Mouse (Mus musculus): ENCODE results near the gene Smg9. TPM values are rescaled to one million over a fixed set of nuclear protein-coding genes. Genes with fewer than 3 reads are reported as not detected.
"Not testable (repeated sequence)": the region's sequence is repeated elsewhere in the genome, so short reads cannot be mapped to it uniquely, and the experiment has no call there.

Gene Smg9
- polyA plus RNA-seq, 1 experiment from 2014 or later: 38.2 TPM

DNA sequence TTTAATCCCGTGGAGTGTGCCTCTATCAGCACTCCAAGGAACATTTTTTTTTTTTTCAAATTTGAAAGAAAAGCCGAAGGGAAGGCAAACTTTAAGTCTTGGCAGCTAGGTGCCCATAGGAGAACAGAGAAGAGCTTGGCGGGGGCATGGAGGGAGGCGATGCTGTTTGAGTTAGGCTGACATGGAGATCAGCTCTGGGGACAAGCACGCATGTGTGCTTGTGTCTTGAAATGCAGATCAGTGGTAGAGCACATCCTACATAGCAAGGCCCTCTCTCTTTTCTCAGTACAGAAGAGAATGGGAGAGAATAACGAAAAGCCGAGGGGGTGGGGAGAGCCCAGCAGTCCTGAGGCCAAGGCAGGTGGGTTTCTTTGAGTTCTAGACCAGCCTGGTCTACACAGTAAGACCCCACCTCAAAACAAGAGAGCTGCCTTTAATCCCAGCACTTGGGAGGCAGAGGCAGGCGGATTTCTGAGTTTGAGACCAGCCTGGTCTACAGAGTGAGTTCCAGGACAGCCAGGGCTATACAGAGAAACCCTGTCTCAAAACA, 980 bp upstream of the Smg9 start:
- ATAC-seq: no peak

GRCm38 (mm10) chr7:24400082-24400452, 648 bp downstream of the Smg9 start:
- peak; percentile 18 for ATAC-seq
- H3K4me3 ChIP-seq (ENCODE audit: low read length): peak overlapping the region; percentile 64
- WGBS: 11% methylated on average over 3 of the region's 3 CpGs

More for the DNA sequence above, 980 bp upstream of the Smg9 start:
- Histone ChIP-seq H3K9ac (ENCODE audit: low read depth, low read length) (no peak overlapping the region), H3K9me3 (ENCODE audit: control insufficient read depth, low read length) (no peaks in the 10 kb centered on the region), H3K4me2 (ENCODE audit: low read length) (no peak overlapping the region), H3K4me1 (ENCODE audit: control insufficient read depth, insufficient read depth, low read depth, low read length) (peaks cover 11% of the 10 kb centered on the region), H3K27me3 (replicated peaks; ENCODE audit: control insufficient read depth, insufficient read depth, low read length) (no peaks in the 10 kb centered on the region), H3K4me3 (ENCODE audit: low read length) (no peak overlapping the region), H3K36me3 (ENCODE audit: control insufficient read depth, insufficient read depth, low read length) (no peaks in the 10 kb centered on the region), H3K27ac (ENCODE audit: low read depth, low read length) (no peak overlapping the region)
- 98% methylated on average over 8 of the region's 8 CpGs for WGBS

GRCm38 (mm10) chr7:24400489-24400888, 1.1 kb downstream of the Smg9 start:
- WGBS: 94% methylated on average over 4 of the region's 4 CpGs
- not testable (repeated sequence) for H3K27me3 ChIP-seq (replicated peaks; ENCODE audit: control insufficient read depth, insufficient read depth, low read length); ATAC-seq; H3K36me3 ChIP-seq (ENCODE audit: control insufficient read depth, insufficient read depth, low read length); H3K27ac ChIP-seq (ENCODE audit: low read depth, low read length); H3K9ac ChIP-seq (ENCODE audit: low read depth, low read length); H3K9me3 ChIP-seq (ENCODE audit: control insufficient read depth, low read length)
- Histone ChIP-seq H3K4me2 (ENCODE audit: low read length) (peak overlapping the region; percentile 71), H3K4me1 (ENCODE audit: control insufficient read depth, insufficient read depth, low read depth, low read length) (peaks cover 11% of the 10 kb centered on the region), H3K4me3 (ENCODE audit: low read length) (peak overlapping the region; percentile 64)

More at GRCm38 (mm10) chr7:24400082-24400452, 648 bp downstream of the Smg9 start:
- Histone ChIP-seq H3K27ac (ENCODE audit: low read depth, low read length) (peak overlapping the region; percentile 97), H3K4me2 (ENCODE audit: low read length) (peak overlapping the region; percentile 71), H3K27me3 (replicated peaks; ENCODE audit: control insufficient read depth, insufficient read depth, low read length) (no peaks in the 10 kb centered on the region), H3K4me1 (ENCODE audit: control insufficient read depth, insufficient read depth, low read depth, low read length) (peaks cover 11% of the 10 kb centered on the region), H3K9ac (ENCODE audit: low read depth, low read length) (peak overlapping the region; percentile 82), H3K9me3 (ENCODE audit: control insufficient read depth, low read length) (no peaks in the 10 kb centered on the region), H3K36me3 (ENCODE audit: control insufficient read depth, insufficient read depth, low read length) (no peaks in the 10 kb centered on the region)

GRCm38 (mm10) chr7:24402851-24403250, 3.4 kb downstream of the Smg9 start:
- Histone ChIP-seq H3K27me3 (replicated peaks; ENCODE audit: control insufficient read depth, insufficient read depth, low read length) (no peaks in the 10 kb centered on the region), H3K4me2 (ENCODE audit: low read length) (no peak overlapping the region), H3K36me3 (ENCODE audit: control insufficient read depth, insufficient read depth, low read length) (no peaks in the 10 kb centered on the region), H3K4me3 (ENCODE audit: low read length) (no peak overlapping the region), H3K4me1 (ENCODE audit: control insufficient read depth, insufficient read depth, low read depth, low read length) (peaks cover 11% of the 10 kb centered on the region), H3K9me3 (ENCODE audit: control insufficient read depth, low read length) (no peaks in the 10 kb centered on the region), H3K27ac (ENCODE audit: low read depth, low read length) (no peak overlapping the region), H3K9ac (ENCODE audit: low read depth, low read length) (no peak overlapping the region)
- ATAC-seq: no peak
- 98% methylated on average over 9 of the region's 9 CpGs for WGBS

DNA sequence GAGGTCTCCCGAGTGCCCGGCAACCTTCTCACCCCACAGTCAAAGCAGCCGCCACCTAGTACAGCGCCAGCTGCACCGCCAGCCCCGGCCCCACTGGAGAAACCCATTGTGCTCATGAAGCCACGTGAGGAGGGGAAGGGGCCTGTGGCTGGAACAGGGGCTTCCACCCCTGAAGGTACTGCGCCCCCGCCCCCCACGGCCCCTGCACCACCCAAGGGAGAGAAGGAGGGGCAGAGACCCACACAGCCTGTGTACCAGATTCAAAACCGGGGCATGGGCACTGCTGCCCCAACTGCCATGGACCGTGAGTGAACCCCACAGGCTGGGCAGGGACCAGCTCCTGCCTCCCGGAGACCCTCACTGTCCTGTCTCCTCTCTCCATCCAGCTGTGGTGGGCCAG, 6.2 kb downstream of the Smg9 start:
- H3K27ac ChIP-seq (ENCODE audit: low read depth, low read length): no peak overlapping the region
- H3K9ac ChIP-seq (ENCODE audit: low read depth, low read length): no peak overlapping the region
- 95% methylated on average over 10 of the region's 13 CpGs for WGBS
- no peaks in the 10 kb centered on the region for H3K9me3 ChIP-seq (ENCODE audit: control insufficient read depth, low read length)
- H3K27me3 ChIP-seq (replicated peaks; ENCODE audit: control insufficient read depth, insufficient read depth, low read length): no peaks in the 10 kb centered on the region
- peaks cover 7% of the 10 kb centered on the region for H3K4me1 ChIP-seq (ENCODE audit: control insufficient read depth, insufficient read depth, low read depth, low read length)
- H3K36me3 ChIP-seq (ENCODE audit: control insufficient read depth, insufficient read depth, low read length): no peaks in the 10 kb centered on the region
- no peak overlapping the region for H3K4me2 ChIP-seq (ENCODE audit: low read length)
- H3K4me3 ChIP-seq (ENCODE audit: low read length): no peak overlapping the region
- ATAC-seq: 0 out of 2 replicates have a peak, but pooled peaks have one; percentile 6

- no peak overlapping the region for H3K27ac ChIP-seq (ENCODE audit: low read depth, low read length)
- ATAC-seq: peak; percentile 27
- H3K4me1 ChIP-seq (ENCODE audit: control insufficient read depth, insufficient read depth, low read depth, low read length): no peaks in the 10 kb centered on the region
- H3K36me3 ChIP-seq (ENCODE audit: control insufficient read depth, insufficient read depth, low read length): no peaks in the 10 kb centered on the region
- no peak overlapping the region for H3K4me2 ChIP-seq (ENCODE audit: low read length)
- H3K27me3 ChIP-seq (replicated peaks; ENCODE audit: control insufficient read depth, insufficient read depth, low read length): no peaks in the 10 kb centered on the region
- WGBS: 38% methylated on average over 5 of the region's 5 CpGs
- no peak overlapping the region for H3K4me3 ChIP-seq (ENCODE audit: low read length)
- no peaks in the 10 kb centered on the region for H3K9me3 ChIP-seq (ENCODE audit: control insufficient read depth, low read length)
- 0 out of 2 replicates have a peak overlapping the region, but pooled peaks have one; percentile 15 for H3K9ac ChIP-seq (ENCODE audit: low read depth, low read length)
Observed at GRCm38 (mm10) chr7:24406528-24407344, 7.3 kb downstream of the Smg9 start.

DNA sequence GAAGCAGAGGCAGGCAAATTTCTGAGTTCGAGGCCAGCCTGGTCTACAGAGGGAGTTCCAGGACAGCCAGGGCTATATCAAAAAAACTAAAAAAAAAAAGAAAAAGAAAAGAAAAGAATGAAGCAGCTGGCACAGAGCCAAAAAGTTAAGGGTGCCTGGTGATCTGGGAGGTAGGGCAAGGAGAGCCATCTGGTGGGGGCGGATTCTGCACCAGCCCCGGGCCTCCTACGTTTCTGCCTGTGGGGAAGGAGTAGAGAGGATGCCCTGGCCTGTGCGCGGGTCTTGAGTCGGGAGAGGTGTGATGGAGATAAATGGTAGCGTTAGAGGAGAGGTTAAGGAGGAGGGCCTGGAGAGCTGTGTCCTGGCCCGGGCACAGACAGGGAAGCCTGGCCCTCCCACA, 8.8 kb downstream of the Smg9 start:
- no peaks in the 10 kb centered on the region; the same call in 1 of the 2 replicates for H3K36me3 ChIP-seq (ENCODE audit: control insufficient read depth, insufficient read depth, low read length)
- H3K27ac ChIP-seq (ENCODE audit: low read depth, low read length): no peak overlapping the region
- ATAC-seq: no peak
- no peaks in the 10 kb centered on the region for H3K4me1 ChIP-seq (ENCODE audit: control insufficient read depth, insufficient read depth, low read depth, low read length)
- WGBS: 86% methylated on average over 9 of the region's 9 CpGs
- no peak overlapping the region for H3K4me3 ChIP-seq (ENCODE audit: low read length)
- H3K9ac ChIP-seq (ENCODE audit: low read depth, low read length): no peak overlapping the region
- no peaks in the 10 kb centered on the region for H3K27me3 ChIP-seq (replicated peaks; ENCODE audit: control insufficient read depth, insufficient read depth, low read length)
- H3K4me2 ChIP-seq (ENCODE audit: low read length): no peak overlapping the region
- H3K9me3 ChIP-seq (ENCODE audit: control insufficient read depth, low read length): no peaks in the 10 kb centered on the region

DNA sequence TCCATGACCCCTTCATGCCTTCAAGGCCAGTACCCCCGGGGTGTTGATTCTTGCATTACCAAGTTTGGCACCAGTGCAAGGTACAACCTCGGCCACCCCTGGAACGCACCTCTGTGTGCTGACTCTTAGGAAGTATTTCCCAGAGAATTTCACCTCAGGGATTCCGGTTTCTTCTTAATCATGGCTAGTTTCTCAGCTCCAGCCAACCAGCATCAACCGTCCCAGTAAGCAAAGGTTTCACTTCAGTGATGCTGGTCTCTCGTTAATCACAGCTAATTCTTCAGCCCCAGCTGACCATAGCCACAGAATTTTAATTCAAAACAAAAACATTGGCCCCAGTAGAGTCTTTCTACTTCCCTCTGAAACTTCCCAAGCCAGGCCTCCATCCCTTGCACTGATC, 10.7 kb downstream of the Smg9 start:
- Histone ChIP-seq H3K4me3 (ENCODE audit: low read length) (no peak overlapping the region), H3K27me3 (replicated peaks; ENCODE audit: control insufficient read depth, insufficient read depth, low read length) (no peaks in the 10 kb centered on the region), H3K36me3 (ENCODE audit: control insufficient read depth, insufficient read depth, low read length) (no peaks in the 10 kb centered on the region; the same call in 1 of the 2 replicates), H3K4me1 (ENCODE audit: control insufficient read depth, insufficient read depth, low read depth, low read length) (no peaks in the 10 kb centered on the region), H3K9ac (ENCODE audit: low read depth, low read length) (no peak overlapping the region), H3K9me3 (ENCODE audit: control insufficient read depth, low read length) (no peaks in the 10 kb centered on the region), H3K4me2 (ENCODE audit: low read length) (no peak overlapping the region), H3K27ac (ENCODE audit: low read depth, low read length) (no peak overlapping the region)
- 89% methylated on average over 6 of the region's 6 CpGs for WGBS
- ATAC-seq: no peak

- H3K4me2 ChIP-seq (ENCODE audit: low read length): no peak overlapping the region
- H3K4me3 ChIP-seq (ENCODE audit: low read length): no peak overlapping the region
- no peaks in the 10 kb centered on the region for H3K27me3 ChIP-seq (replicated peaks; ENCODE audit: control insufficient read depth, insufficient read depth, low read length)
- no peak overlapping the region for H3K9ac ChIP-seq (ENCODE audit: low read depth, low read length)
- H3K27ac ChIP-seq (ENCODE audit: low read depth, low read length): no peak overlapping the region
- H3K36me3 ChIP-seq (ENCODE audit: control insufficient read depth, insufficient read depth, low read length): no peaks in the 10 kb centered on the region; the same call in 1 of the 2 replicates
- H3K4me1 ChIP-seq (ENCODE audit: control insufficient read depth, insufficient read depth, low read depth, low read length): no peaks in the 10 kb centered on the region
- ATAC-seq: no peak
- H3K9me3 ChIP-seq (ENCODE audit: control insufficient read depth, low read length): no peaks in the 10 kb centered on the region
- 76% methylated on average over 3 of the region's 3 CpGs for WGBS
Observed at GRCm38 (mm10) chr7:24410831-24411230, 11.4 kb downstream of the Smg9 start.

Measured in hindbrain, embryonic 16.5 days (tissue).